Mouse (Mus musculus) heart, adult 2 months (tissue): Measurements from ENCODE around the gene Tmem247.

Experiments used
- CTCF ChIP-seq: fragments of 200-600 bp; IDR thresholded peaks from 2 replicates; pipeline ENCODE4 v1.8.1; 2022; ENCODE audit warnings: antibody characterized with exemption, mild to moderate bottlenecking, moderate library complexity
- EP300 ChIP-seq: fragments of 200-500 bp; IDR thresholded peaks from 2 replicates; pipeline ENCODE4 v1.6.1; 2011; ENCODE audit warnings: low read depth, low read length, control low read depth; ENCODE audit not compliant: insufficient read depth
- POLR2A ChIP-seq: fragments of 200-500 bp; IDR thresholded peaks from 2 replicates; pipeline ENCODE4 v1.6.1; 2011; ENCODE audit warnings: mild to moderate bottlenecking, low read depth, low read length, control low read depth; ENCODE audit not compliant: insufficient read depth

- TF ChIP-seq CTCF (no peak), POLR2A (no peak), EP300 (no peak)
These were observed 8.8 kb upstream of the Tmem247 start for GRCm38 (mm10) chr17:86908316-86908715.
